Mouse (Mus musculus) heart, embryonic 11.5 days (tissue): ENCODE data around the gene Ltc4s. TPM values are rescaled to one million over a fixed set of nuclear protein-coding genes. Genes with fewer than 3 reads are reported as not detected.

Experiments
- ATAC-seq: fragments of 200-750 bp; cut with Nextera tagmentation; replicated peaks from 2 replicates; pipeline ENCODE4 v1.8.0; 2017; ENCODE audit warnings: moderate library complexity; ENCODE audit not compliant: insufficient number of reproducible peaks, low FRiP score, low TSS enrichment
- H3K27ac ChIP-seq: fragments of 300-500 bp; sonication (generic); 2 replicates; pipeline ENCODE4 v1.5.1; 2014; ENCODE audit warnings: mild to moderate bottlenecking, low read depth, low read length
- H3K27me3 ChIP-seq: fragments of 300-500 bp; sonication (generic); 2 replicates; pipeline ENCODE4 v1.6.1; 2014; ENCODE audit warnings: mild to moderate bottlenecking, low read length, mixed read lengths; ENCODE audit not compliant: control insufficient read depth, insufficient read depth
- H3K36me3 ChIP-seq: fragments of 300-500 bp; sonication (generic); 2 replicates; pipeline ENCODE4 v1.6.1; 2014; ENCODE audit warnings: mild to moderate bottlenecking, low read length, moderate library complexity, mixed read lengths; ENCODE audit not compliant: control insufficient read depth, insufficient read depth
- H3K4me1 ChIP-seq: fragments of 300-500 bp; sonication (generic); 2 replicates; pipeline ENCODE4 v1.6.1; 2014; ENCODE audit warnings: low read length; ENCODE audit not compliant: control insufficient read depth, insufficient read depth
- H3K4me2 ChIP-seq: fragments of 300-500 bp; sonication (generic); 2 replicates; pipeline ENCODE4 v1.6.1; 2014; ENCODE audit warnings: mild to moderate bottlenecking, moderate library complexity
- H3K4me3 ChIP-seq: fragments of 300-500 bp; sonication (generic); 2 replicates; pipeline ENCODE4 v1.5.1; 2014; ENCODE audit warnings: low read depth, low read length
- H3K9ac ChIP-seq: fragments of 300-500 bp; sonication (generic); 2 replicates; pipeline ENCODE4 v1.6.1; 2014; ENCODE audit warnings: mild to moderate bottlenecking, low read depth, low read length, moderate library complexity
- H3K9me3 ChIP-seq: fragments of 300-500 bp; sonication (generic); replicated peaks from 2 replicates; pipeline ENCODE4 v1.6.1; 2016; ENCODE audit warnings: low read length; ENCODE audit not compliant: control insufficient read depth
- WGBS: fragments of 180-500 bp; shearing (Covaris S2); extraction: QIAGEN DNeasy Blood & Tissue Kit; methylation state at CpG from one replicate; pipeline ENCODE4 v1.1.7; 2014; ENCODE audit not compliant: insufficient replicate concordance; 5-methylcytosine and 5-hydroxymethylcytosine counted together
- polyA plus RNA-seq: library from polyadenylated mRNA; unstranded; fragments of >200 nt; fragmentation: Nextera tagmentation; extraction: Ambion mirVana; gene quantifications from 2 replicates; pipeline ENCODE4 v1.2.1, GENCODE M21; 2014

Ltc4s gene
- polyA plus RNA-seq, 1 experiment from 2014 or later = 0.74 TPM

- H3K4me1 ChIP-seq = peaks cover 32% of the 10 kb centered on the region
- H3K4me3 ChIP-seq = no peak overlapping the region
- H3K9me3 ChIP-seq = no peaks in the 10 kb centered on the region
- H3K4me2 ChIP-seq = peak overlapping the region; percentile 19; the same call in 1 of the 2 replicates
- ATAC-seq = no peak
- peaks cover 4% of the 10 kb centered on the region; the same call in 1 of the 2 replicates for H3K36me3 ChIP-seq
- WGBS = 69% methylated on average over 2 of the region's 2 CpGs
- peak overlapping the region; percentile 73 for H3K27ac ChIP-seq
- H3K9ac ChIP-seq = peak overlapping the region; percentile 54; the same call in 1 of the 2 replicates
- no peaks in the 10 kb centered on the region for H3K27me3 ChIP-seq
Measured at GRCm38 (mm10) chr11:50275077-50275476, 36.7 kb upstream of the Ltc4s start.

GRCm38 (mm10) chr11:50272819-50273218, 34.4 kb upstream of the Ltc4s start:
- Histone ChIP-seq H3K9me3 (no peaks in the 10 kb centered on the region), H3K4me1 (peaks cover 32% of the 10 kb centered on the region), H3K36me3 (peaks cover 4% of the 10 kb centered on the region; the same call in 1 of the 2 replicates), H3K4me2 (no peak overlapping the region), H3K4me3 (no peak overlapping the region), H3K27ac (no peak overlapping the region), H3K9ac (no peak overlapping the region), H3K27me3 (no peaks in the 10 kb centered on the region)
- ATAC-seq = no peak
- 78% methylated on average over 2 of the region's 2 CpGs for WGBS

- Histone ChIP-seq H3K27ac (no peak overlapping the region), H3K9ac (no peak overlapping the region), H3K36me3 (peaks cover 14% of the 10 kb centered on the region), H3K9me3 (no peaks in the 10 kb centered on the region), H3K4me3 (no peak overlapping the region), H3K4me1 (peaks cover 15% of the 10 kb centered on the region), H3K27me3 (no peaks in the 10 kb centered on the region), H3K4me2 (no peak overlapping the region)
- WGBS = 100% methylated on average over 1 of the region's 1 CpGs
- no peak for ATAC-seq
Measured at GRCm38 (mm10) chr11:50269885-50270284, 31.5 kb upstream of the Ltc4s start.

GRCm38 (mm10) chr11:50269163-50269562, 30.7 kb upstream of the Ltc4s start:
- Histone ChIP-seq H3K36me3 (peaks cover 14% of the 10 kb centered on the region), H3K27me3 (no peaks in the 10 kb centered on the region), H3K4me2 (no peak overlapping the region), H3K9ac (no peak overlapping the region), H3K4me1 (peaks cover 9% of the 10 kb centered on the region), H3K27ac (no peak overlapping the region), H3K9me3 (no peaks in the 10 kb centered on the region), H3K4me3 (no peak overlapping the region)
- 89% methylated on average over 2 of the region's 2 CpGs for WGBS
- ATAC-seq = no peak

- WGBS = 83% methylated on average over 3 of the region's 3 CpGs
- H3K4me2 ChIP-seq = no peak overlapping the region
- H3K9me3 ChIP-seq = no peaks in the 10 kb centered on the region
- no peak for ATAC-seq
- H3K4me3 ChIP-seq = no peak overlapping the region
- H3K4me1 ChIP-seq = peaks cover 9% of the 10 kb centered on the region
- peaks cover 22% of the 10 kb centered on the region for H3K36me3 ChIP-seq
- no peaks in the 10 kb centered on the region for H3K27me3 ChIP-seq
- no peak overlapping the region for H3K9ac ChIP-seq
- H3K27ac ChIP-seq = no peak overlapping the region
Measured at GRCm38 (mm10) chr11:50266997-50267396, 28.6 kb upstream of the Ltc4s start.

GRCm38 (mm10) chr11:50265931-50266330, 27.5 kb upstream of the Ltc4s start:
- H3K27ac ChIP-seq = no peak overlapping the region
- H3K4me3 ChIP-seq = no peak overlapping the region
- WGBS = 82% methylated on average over 8 of the region's 8 CpGs
- H3K9me3 ChIP-seq = no peaks in the 10 kb centered on the region
- H3K9ac ChIP-seq = no peak overlapping the region
- H3K4me2 ChIP-seq = no peak overlapping the region
- peaks cover 27% of the 10 kb centered on the region for H3K36me3 ChIP-seq
- H3K4me1 ChIP-seq = no peaks in the 10 kb centered on the region
- no peak for ATAC-seq
- H3K27me3 ChIP-seq = no peaks in the 10 kb centered on the region

GRCm38 (mm10) chr11:50263198-50263597, 24.8 kb upstream of the Ltc4s start:
- Histone ChIP-seq H3K4me2 (no peak overlapping the region), H3K4me1 (no peaks in the 10 kb centered on the region), H3K9me3 (no peaks in the 10 kb centered on the region), H3K36me3 (peaks cover 46% of the 10 kb centered on the region), H3K27me3 (no peaks in the 10 kb centered on the region), H3K9ac (no peak overlapping the region), H3K4me3 (no peak overlapping the region), H3K27ac (no peak overlapping the region)
- ATAC-seq = no peak
- WGBS = 96% methylated on average over 3 of the region's 3 CpGs

- 89% methylated on average over 4 of the region's 4 CpGs for WGBS
- H3K27ac ChIP-seq = no peak overlapping the region
- peaks cover 50% of the 10 kb centered on the region for H3K36me3 ChIP-seq
- H3K27me3 ChIP-seq = no peaks in the 10 kb centered on the region
- no peaks in the 10 kb centered on the region for H3K9me3 ChIP-seq
- no peak overlapping the region for H3K4me3 ChIP-seq
- no peaks in the 10 kb centered on the region for H3K4me1 ChIP-seq
- no peak for ATAC-seq
- no peak overlapping the region for H3K9ac ChIP-seq
- no peak overlapping the region for H3K4me2 ChIP-seq
Measured at GRCm38 (mm10) chr11:50262020-50262419, 23.6 kb upstream of the Ltc4s start.

GRCm38 (mm10) chr11:50258310-50258709, 19.9 kb upstream of the Ltc4s start:
- H3K9me3 ChIP-seq = no peaks in the 10 kb centered on the region
- no peak overlapping the region for H3K4me2 ChIP-seq
- no peak overlapping the region for H3K27ac ChIP-seq
- peaks cover 40% of the 10 kb centered on the region for H3K36me3 ChIP-seq
- peaks cover 1% of the 10 kb centered on the region; the same call in 1 of the 2 replicates for H3K4me1 ChIP-seq
- H3K9ac ChIP-seq = no peak overlapping the region
- H3K4me3 ChIP-seq = no peak overlapping the region
- no peaks in the 10 kb centered on the region for H3K27me3 ChIP-seq
- WGBS = 83% methylated on average over 7 of the region's 7 CpGs
- no peak for ATAC-seq
